Mouse (Mus musculus): ENCODE data around the gene Cpeb3. TPM values are rescaled to one million over a fixed set of nuclear protein-coding genes. Genes with fewer than 3 reads are reported as not detected.

Cpeb3 gene
- total RNA-seq, 1 experiment, result 1.8 TPM

GRCm38 (mm10) chr19:37076116-37076515, 132.3 kb downstream of the Cpeb3 start:
- TF ChIP-seq HCFC1 (IDR thresholded peaks at IDR 0.05; ENCODE audit: borderline replicate concordance, insufficient read depth, low read length) (no peak), ZC3H11A (IDR thresholded peaks at IDR 0.05; ENCODE audit: borderline replicate concordance, low read depth, low read length) (no peak), MAFK (IDR thresholded peaks at IDR 0.05; ENCODE audit: insufficient read depth, low read depth, low read length) (no peak), CHD2 (IDR thresholded peaks at IDR 0.05; ENCODE audit: low read depth, low read length) (no peak), ZNF384 (IDR thresholded peaks at IDR 0.05; ENCODE audit: low read depth, low read length) (no peak)
- Histone ChIP-seq H3K9me3 (ENCODE audit: control insufficient read depth, insufficient read depth, low read depth, low read length) (no peaks in the 10 kb centered on the region), H3K9ac (ENCODE audit: insufficient read depth, low read depth, low read length, poor library complexity, severe bottlenecking) (no peak overlapping the region), H3K4me1 (ENCODE audit: control insufficient read depth in 2 of 2, insufficient read depth in 2 of 2, low read length in 2 of 2, poor library complexity in 1 of 2) (no peaks in the 10 kb centered on the region), H3K4me3 (ENCODE audit: insufficient read depth in 1 of 2, low read depth in 1 of 2, low read length in 2 of 2, poor library complexity in 1 of 2, severe bottlenecking in 1 of 2) (no peak overlapping the region), H3K36me3 (ENCODE audit: control insufficient read depth, insufficient read depth, low read length, poor library complexity, severe bottlenecking) (no peaks in the 10 kb centered on the region), H3K27ac (ENCODE audit: insufficient read depth, low read depth, low read length, poor library complexity, severe bottlenecking) (no peak overlapping the region)
- in situ Hi-C loops (cut with MboI; ENCODE audit: low sequenced_read_pairs in 2 of 2, unreplicated experiment in 2 of 2), result no loop called here
- DNase-seq (ENCODE audit: low read depth, low spot score), result no peak

- in situ Hi-C loops (cut with MboI; ENCODE audit: low sequenced_read_pairs in 2 of 2, unreplicated experiment in 2 of 2), result no loop called here
- TF ChIP-seq ZC3H11A (IDR thresholded peaks at IDR 0.05; ENCODE audit: borderline replicate concordance, low read depth, low read length), result no peak
- TF ChIP-seq MAFK (IDR thresholded peaks at IDR 0.05; ENCODE audit: insufficient read depth, low read depth, low read length), result no peak
- no peak for TF ChIP-seq HCFC1 (IDR thresholded peaks at IDR 0.05; ENCODE audit: borderline replicate concordance, insufficient read depth, low read length)
- TF ChIP-seq ZNF384 (IDR thresholded peaks at IDR 0.05; ENCODE audit: low read depth, low read length), result no peak
- TF ChIP-seq CHD2 (IDR thresholded peaks at IDR 0.05; ENCODE audit: low read depth, low read length), result no peak
- Histone ChIP-seq H3K9me3 (ENCODE audit: control insufficient read depth, insufficient read depth, low read depth, low read length) (no peaks in the 10 kb centered on the region), H3K4me1 (ENCODE audit: control insufficient read depth in 2 of 2, insufficient read depth in 2 of 2, low read length in 2 of 2, poor library complexity in 1 of 2) (no peaks in the 10 kb centered on the region), H3K27ac (ENCODE audit: insufficient read depth, low read depth, low read length, poor library complexity, severe bottlenecking) (no peak overlapping the region), H3K9ac (ENCODE audit: insufficient read depth, low read depth, low read length, poor library complexity, severe bottlenecking) (no peak overlapping the region), H3K4me3 (ENCODE audit: insufficient read depth in 1 of 2, low read depth in 1 of 2, low read length in 2 of 2, poor library complexity in 1 of 2, severe bottlenecking in 1 of 2) (no peak overlapping the region), H3K36me3 (ENCODE audit: control insufficient read depth, insufficient read depth, low read length, poor library complexity, severe bottlenecking) (no peaks in the 10 kb centered on the region)
- DNase-seq (ENCODE audit: low read depth, low spot score), result no peak
Observed at GRCm38 (mm10) chr19:37075690-37076089, 132.7 kb downstream of the Cpeb3 start.

GRCm38 (mm10) chr19:37074726-37075125, 133.7 kb downstream of the Cpeb3 start:
- in situ Hi-C loops (cut with MboI; ENCODE audit: low sequenced_read_pairs in 2 of 2, unreplicated experiment in 2 of 2), result loop anchor here in 1 of 2 experiments (25.0 kb wide), 1 partner anchor 188 kb away; no protein-coding TSS in a partner anchor
- Histone ChIP-seq H3K27ac (ENCODE audit: insufficient read depth, low read depth, low read length, poor library complexity, severe bottlenecking) (no peak overlapping the region), H3K4me1 (ENCODE audit: control insufficient read depth in 2 of 2, insufficient read depth in 2 of 2, low read length in 2 of 2, poor library complexity in 1 of 2) (no peaks in the 10 kb centered on the region), H3K4me3 (ENCODE audit: insufficient read depth in 1 of 2, low read depth in 1 of 2, low read length in 2 of 2, poor library complexity in 1 of 2, severe bottlenecking in 1 of 2) (no peak overlapping the region), H3K9me3 (ENCODE audit: control insufficient read depth, insufficient read depth, low read depth, low read length) (no peaks in the 10 kb centered on the region), H3K36me3 (ENCODE audit: control insufficient read depth, insufficient read depth, low read length, poor library complexity, severe bottlenecking) (no peaks in the 10 kb centered on the region), H3K9ac (ENCODE audit: insufficient read depth, low read depth, low read length, poor library complexity, severe bottlenecking) (no peak overlapping the region)
- no peak for DNase-seq (ENCODE audit: low read depth, low spot score)
- TF ChIP-seq CHD2 (IDR thresholded peaks at IDR 0.05; ENCODE audit: low read depth, low read length) (no peak), ZC3H11A (IDR thresholded peaks at IDR 0.05; ENCODE audit: borderline replicate concordance, low read depth, low read length) (no peak), HCFC1 (IDR thresholded peaks at IDR 0.05; ENCODE audit: borderline replicate concordance, insufficient read depth, low read length) (no peak), MAFK (IDR thresholded peaks at IDR 0.05; ENCODE audit: insufficient read depth, low read depth, low read length) (no peak), ZNF384 (IDR thresholded peaks at IDR 0.05; ENCODE audit: low read depth, low read length) (no peak)

GRCm38 (mm10) chr19:37074276-37074675, 134.1 kb downstream of the Cpeb3 start:
- H3K4me3 ChIP-seq (ENCODE audit: insufficient read depth in 1 of 2, low read depth in 1 of 2, low read length in 2 of 2, poor library complexity in 1 of 2, severe bottlenecking in 1 of 2), result no peak overlapping the region
- H3K36me3 ChIP-seq (ENCODE audit: control insufficient read depth, insufficient read depth, low read length, poor library complexity, severe bottlenecking), result no peaks in the 10 kb centered on the region
- no peak overlapping the region for H3K27ac ChIP-seq (ENCODE audit: insufficient read depth, low read depth, low read length, poor library complexity, severe bottlenecking)
- no peaks in the 10 kb centered on the region for H3K4me1 ChIP-seq (ENCODE audit: control insufficient read depth in 2 of 2, insufficient read depth in 2 of 2, low read length in 2 of 2, poor library complexity in 1 of 2)
- H3K9ac ChIP-seq (ENCODE audit: insufficient read depth, low read depth, low read length, poor library complexity, severe bottlenecking), result no peak overlapping the region
- no peaks in the 10 kb centered on the region for H3K9me3 ChIP-seq (ENCODE audit: control insufficient read depth, insufficient read depth, low read depth, low read length)
- in situ Hi-C loops (cut with MboI; ENCODE audit: low sequenced_read_pairs in 2 of 2, unreplicated experiment in 2 of 2), result loop anchor here in 1 of 2 experiments (25.0 kb wide), 1 partner anchor 188 kb away; no protein-coding TSS in a partner anchor
- no peak for DNase-seq (ENCODE audit: low read depth, low spot score)
- TF ChIP-seq ZC3H11A (IDR thresholded peaks at IDR 0.05; ENCODE audit: borderline replicate concordance, low read depth, low read length) (no peak), MAFK (IDR thresholded peaks at IDR 0.05; ENCODE audit: insufficient read depth, low read depth, low read length) (no peak), HCFC1 (IDR thresholded peaks at IDR 0.05; ENCODE audit: borderline replicate concordance, insufficient read depth, low read length) (no peak), CHD2 (IDR thresholded peaks at IDR 0.05; ENCODE audit: low read depth, low read length) (no peak), ZNF384 (IDR thresholded peaks at IDR 0.05; ENCODE audit: low read depth, low read length) (no peak)

All from ES-E14 (cell line).